Mouse (Mus musculus) megakaryocyte, embryonic 14.5 days (primary cell): ENCODE data around the gene Vmp1.

Experiments used
- FLI1 ChIP-seq: IDR thresholded peaks from 2 replicates; pipeline ENCODE4 v1.6.1; 2012; ENCODE audit warnings: low read length, inconsistent platforms, mixed read lengths
- GATA1 ChIP-seq: IDR thresholded peaks from 3 replicates; pipeline ENCODE4 v1.6.1; 2012; ENCODE audit warnings: mixed read lengths, low read length, inconsistent platforms, borderline replicate concordance

DNA sequence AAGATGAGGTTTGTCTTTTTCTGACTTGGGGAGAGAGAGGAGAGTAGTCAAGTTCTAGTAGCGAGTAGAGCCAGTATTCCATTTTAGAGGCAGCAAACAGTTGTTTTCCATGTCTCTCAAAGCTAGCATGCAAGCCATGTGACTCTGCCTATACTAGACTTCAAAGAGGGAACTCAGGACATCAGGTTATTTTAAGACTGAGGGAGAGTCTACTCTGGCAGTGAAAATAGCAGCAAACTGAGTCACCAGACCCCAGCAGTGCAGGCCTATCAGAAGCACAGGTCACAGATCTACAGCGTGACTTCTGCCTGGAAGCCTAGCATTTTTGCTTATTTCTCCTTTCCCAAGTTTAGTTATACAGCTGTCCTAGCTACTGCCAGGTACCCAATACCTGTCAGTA lies 47.8 kb upstream of the Vmp1 start:
- no peak for TF ChIP-seq GATA1
- no peak for TF ChIP-seq FLI1
